ENCODE assay signal across 15 mouse cellular contexts in the genomic region with DNA sequence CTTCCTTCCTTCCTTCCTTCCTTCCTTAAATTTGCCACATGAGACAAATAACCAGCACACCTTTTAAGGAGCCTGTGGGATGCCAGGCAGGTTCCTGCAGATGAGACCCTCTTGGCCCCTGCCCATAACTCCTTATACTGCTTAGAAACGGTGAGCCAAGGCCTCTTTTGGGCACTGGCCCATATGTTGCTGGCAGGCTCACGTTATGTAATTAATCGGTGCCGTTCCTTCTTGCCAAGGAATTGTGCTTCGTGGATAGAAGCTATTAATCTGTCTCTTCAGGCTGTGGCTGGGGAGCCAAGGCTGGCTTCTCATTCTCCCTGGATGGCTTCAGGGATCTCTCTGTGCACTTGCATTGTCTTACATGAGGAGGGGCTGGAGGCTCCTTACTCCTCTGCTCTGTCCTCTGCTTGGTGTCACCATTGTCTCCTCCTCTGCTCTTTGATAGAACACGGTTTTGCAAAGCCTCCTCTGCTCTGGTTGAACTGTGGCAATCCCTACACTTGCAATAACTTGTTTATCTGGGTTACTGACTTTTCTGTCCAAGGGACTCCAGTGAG. TPM values are rescaled to one million over a fixed set of nuclear protein-coding genes. Genes with fewer than 3 reads are reported as not detected.
DNase-seq lines count a peak whose midpoint lies in the region; ATAC-seq and TF ChIP-seq lines count a peak whose summit lies in the region.
"Had no signal": no experiment of that assay in that cellular context is flagged by ENCODE, and none has a peak within 500 bp of the region (broad histone marks: within the 10 kb centered on the region; RNA-seq: fewer than 3 reads in every experiment).

No protein-coding gene starts in this region.

- H3K9me3 ChIP-seq in forebrain, postnatal 0 days (ENCODE audit: low read length): no peaks in the 10 kb centered on the region
- no peaks in the 10 kb centered on the region; the same call in 1 of the 2 replicates for H3K9me3 ChIP-seq in forebrain, embryonic 11.5 days (ENCODE audit: control insufficient read depth, low read length)
- H3K9me3 ChIP-seq in midbrain, postnatal 0 days (ENCODE audit: low read length): no peaks in the 10 kb centered on the region
- H3K9me3 ChIP-seq in midbrain, embryonic 13.5 days: no peaks in the 10 kb centered on the region
- H3K9me3 ChIP-seq in kidney, embryonic 14.5 days (ENCODE audit: control insufficient read depth, low read length): no peaks in the 10 kb centered on the region
- H3K9me3 ChIP-seq: midbrain, embryonic 10.5 days; neural tube, embryonic 12.5 days; stomach, embryonic 15.5 days had no signal

- H3K27ac ChIP-seq in forebrain, postnatal 0 days (ENCODE audit: low read depth, low read length): no peak overlapping the region
- no peak overlapping the region for H3K27ac ChIP-seq in forebrain, embryonic 11.5 days (ENCODE audit: low read depth, low read length)
- no peak overlapping the region for H3K27ac ChIP-seq in midbrain, postnatal 0 days (ENCODE audit: low read depth, low read length)
- no peak overlapping the region for H3K27ac ChIP-seq in midbrain, embryonic 13.5 days
- H3K27ac ChIP-seq in kidney, embryonic 14.5 days (ENCODE audit: low read depth, low read length): no peak overlapping the region
- H3K27ac ChIP-seq: midbrain, embryonic 10.5 days; neural tube, embryonic 12.5 days; stomach, embryonic 15.5 days had no signal

- no peaks in the 10 kb centered on the region for H3K27me3 ChIP-seq in forebrain, postnatal 0 days (ENCODE audit: insufficient read depth, low read length)
- H3K27me3 ChIP-seq in forebrain, embryonic 11.5 days (ENCODE audit: control insufficient read depth, insufficient read depth, low read length): no peaks in the 10 kb centered on the region
- no peaks in the 10 kb centered on the region for H3K27me3 ChIP-seq in midbrain, postnatal 0 days (ENCODE audit: insufficient read depth, low read length)
- no peaks in the 10 kb centered on the region for H3K27me3 ChIP-seq in midbrain, embryonic 13.5 days
- H3K27me3 ChIP-seq in kidney, embryonic 14.5 days (ENCODE audit: control insufficient read depth, insufficient read depth, low read length): no peaks in the 10 kb centered on the region
- H3K27me3 ChIP-seq: neural tube, embryonic 12.5 days; stomach, embryonic 15.5 days had no signal

- no peak for TF ChIP-seq CTCF in forebrain, postnatal 0 days (IDR thresholded peaks at IDR 0.05; ENCODE audit: low read depth)
- TF ChIP-seq CTCF in midbrain, postnatal 0 days (IDR thresholded peaks at IDR 0.05): no peak

- no peak overlapping the region for H3K9ac ChIP-seq in forebrain, postnatal 0 days
- H3K9ac ChIP-seq in forebrain, embryonic 11.5 days (ENCODE audit: low read length): no peak overlapping the region
- H3K9ac ChIP-seq in midbrain, postnatal 0 days (replicated peaks; ENCODE audit: low read length, poor library complexity, severe bottlenecking): no peak overlapping the region
- no peak overlapping the region for H3K9ac ChIP-seq in midbrain, embryonic 13.5 days (replicated peaks)
- no peak overlapping the region for H3K9ac ChIP-seq in kidney, embryonic 14.5 days (ENCODE audit: low read depth, low read length)
- H3K9ac ChIP-seq: neural tube, embryonic 12.5 days; stomach, embryonic 15.5 days had no signal

- H3K4me3 ChIP-seq in forebrain, postnatal 0 days (ENCODE audit: low read depth, low read length): no peak overlapping the region
- no peak overlapping the region for H3K4me3 ChIP-seq in forebrain, embryonic 11.5 days (ENCODE audit: low read depth, low read length)
- H3K4me3 ChIP-seq in midbrain, postnatal 0 days (ENCODE audit: low read depth, low read length): no peak overlapping the region
- no peak overlapping the region for H3K4me3 ChIP-seq in midbrain, embryonic 13.5 days (replicated peaks)
- no peak overlapping the region for H3K4me3 ChIP-seq in kidney, embryonic 14.5 days (ENCODE audit: low read length)
- H3K4me3 ChIP-seq: erythroblast, embryonic 14.5 days; midbrain, embryonic 10.5 days; neural tube, embryonic 12.5 days; stomach, embryonic 15.5 days had no signal

- no peaks in the 10 kb centered on the region for H3K36me3 ChIP-seq in forebrain, postnatal 0 days (ENCODE audit: insufficient read depth)
- no peaks in the 10 kb centered on the region for H3K36me3 ChIP-seq in forebrain, embryonic 11.5 days (ENCODE audit: control insufficient read depth, insufficient read depth, low read length)
- no peaks in the 10 kb centered on the region for H3K36me3 ChIP-seq in midbrain, postnatal 0 days (ENCODE audit: insufficient read depth, low read length)
- no peaks in the 10 kb centered on the region for H3K36me3 ChIP-seq in midbrain, embryonic 13.5 days
- no peaks in the 10 kb centered on the region for H3K36me3 ChIP-seq in kidney, embryonic 14.5 days (ENCODE audit: control insufficient read depth, insufficient read depth, low read length)
- H3K36me3 ChIP-seq: midbrain, embryonic 10.5 days; neural tube, embryonic 12.5 days; stomach, embryonic 15.5 days had no signal

- peak; percentile 48 for DNase-seq in forebrain, postnatal 0 days
- DNase-seq in forebrain, embryonic 11.5 days (ENCODE audit: low spot score): no peak
- peak; percentile 77 for DNase-seq in midbrain, postnatal 0 days (ENCODE audit: low spot score)
- peak; percentile 50 for DNase-seq in brain, adult 2 months (ENCODE audit: low read depth, low spot score)
- peak; percentile 64 for DNase-seq in gonadal fat pad, adult 2 months (ENCODE audit: low read depth)
- DNase-seq: gastrocnemius, postnatal 25 days; kidney, adult 11 months had no signal

- ATAC-seq in forebrain, postnatal 0 days: peak; percentile 10; the same call in 1 of the 2 replicates
- ATAC-seq in forebrain, embryonic 11.5 days (replicated peaks; ENCODE audit: low FRiP score): no peak
- no peak for ATAC-seq in midbrain, postnatal 0 days (ENCODE audit: low FRiP score)
- ATAC-seq in midbrain, embryonic 13.5 days: no peak
- ATAC-seq in kidney, embryonic 14.5 days (ENCODE audit: low FRiP score, low TSS enrichment): no peak
- ATAC-seq: lung, postnatal 0 days had no signal

- H3K4me1 ChIP-seq in forebrain, postnatal 0 days (ENCODE audit: insufficient read depth): no peaks in the 10 kb centered on the region
- no peaks in the 10 kb centered on the region for H3K4me1 ChIP-seq in forebrain, embryonic 11.5 days (replicated peaks; ENCODE audit: control insufficient read depth, insufficient read depth, low read length)
- H3K4me1 ChIP-seq in midbrain, postnatal 0 days (ENCODE audit: insufficient read depth, low read length): no peaks in the 10 kb centered on the region
- no peaks in the 10 kb centered on the region for H3K4me1 ChIP-seq in midbrain, embryonic 13.5 days (replicated peaks)
- H3K4me1 ChIP-seq in kidney, embryonic 14.5 days (ENCODE audit: control insufficient read depth, insufficient read depth, low read length): no peaks in the 10 kb centered on the region
- H3K4me1 ChIP-seq: midbrain, embryonic 10.5 days; neural tube, embryonic 12.5 days; stomach, embryonic 15.5 days had no signal

- H3K4me2 ChIP-seq in forebrain, postnatal 0 days (ENCODE audit: low read depth): no peak overlapping the region
- no peak overlapping the region for H3K4me2 ChIP-seq in forebrain, embryonic 11.5 days (ENCODE audit: low read depth, low read length, severe bottlenecking)
- no peak overlapping the region for H3K4me2 ChIP-seq in midbrain, postnatal 0 days (ENCODE audit: low read depth, low read length, poor library complexity, severe bottlenecking)
- no peak overlapping the region for H3K4me2 ChIP-seq in midbrain, embryonic 13.5 days (replicated peaks)
- no peak overlapping the region for H3K4me2 ChIP-seq in kidney, embryonic 14.5 days (replicated peaks; ENCODE audit: low read depth, low read length)
- H3K4me2 ChIP-seq: neural tube, embryonic 12.5 days; stomach, embryonic 15.5 days had no signal

- WGBS in forebrain, postnatal 0 days: 31% methylated on average over 6 of the region's 6 CpGs
- WGBS in forebrain, embryonic 11.5 days: 79% methylated on average over 6 of the region's 6 CpGs
- WGBS in midbrain, postnatal 0 days: 55% methylated on average over 6 of the region's 6 CpGs
- WGBS in midbrain, embryonic 13.5 days: 76% methylated on average over 6 of the region's 6 CpGs
- WGBS in kidney, embryonic 14.5 days: 57% methylated on average over 6 of the region's 6 CpGs

RNA-seq across cellular contexts. Expression of gene Shank2, which starts 57.2 kb away (rescaled TPM):
- 27.0 and 29.0 TPM in 2 replicates for total RNA-seq in forebrain, postnatal 0 days (2014; rRNA removed)
- polyA plus RNA-seq in forebrain, postnatal 0 days (2015; fragmentation: Nextera tagmentation; extraction: Ambion mirVana): 4.9 and 8.8 TPM in 2 replicates
- polyA plus RNA-seq in forebrain, embryonic 11.5 days (2014; fragmentation: Nextera tagmentation; extraction: Ambion mirVana): 2.2 TPM in 2 replicates
- 32.5 and 32.6 TPM in 2 replicates for total RNA-seq in midbrain, postnatal 0 days (2014; rRNA removed)
- 7.7 and 9.3 TPM in 2 replicates for polyA plus RNA-seq in midbrain, postnatal 0 days (2015; fragmentation: Nextera tagmentation; extraction: Ambion mirVana)
- polyA plus RNA-seq in midbrain, embryonic 13.5 days (2015; fragmentation: Nextera tagmentation; extraction: Ambion mirVana): 5.8 and 6.3 TPM in 2 replicates
- polyA plus RNA-seq in gonadal fat pad, adult 2 months (2012; rRNA removed): 0.34 and 1.3 TPM in 2 replicates
- polyA plus RNA-seq in kidney, embryonic 14.5 days (2014; fragmentation: Nextera tagmentation; extraction: Ambion mirVana): 2.6 and 3.3 TPM in 2 replicates
- total RNA-seq: CH12.LX had no signal
- polyA plus RNA-seq: erythroblast, embryonic 14.5 days had no signal
